Mouse (Mus musculus): ENCODE results near the gene Fbxo34.

DNA sequence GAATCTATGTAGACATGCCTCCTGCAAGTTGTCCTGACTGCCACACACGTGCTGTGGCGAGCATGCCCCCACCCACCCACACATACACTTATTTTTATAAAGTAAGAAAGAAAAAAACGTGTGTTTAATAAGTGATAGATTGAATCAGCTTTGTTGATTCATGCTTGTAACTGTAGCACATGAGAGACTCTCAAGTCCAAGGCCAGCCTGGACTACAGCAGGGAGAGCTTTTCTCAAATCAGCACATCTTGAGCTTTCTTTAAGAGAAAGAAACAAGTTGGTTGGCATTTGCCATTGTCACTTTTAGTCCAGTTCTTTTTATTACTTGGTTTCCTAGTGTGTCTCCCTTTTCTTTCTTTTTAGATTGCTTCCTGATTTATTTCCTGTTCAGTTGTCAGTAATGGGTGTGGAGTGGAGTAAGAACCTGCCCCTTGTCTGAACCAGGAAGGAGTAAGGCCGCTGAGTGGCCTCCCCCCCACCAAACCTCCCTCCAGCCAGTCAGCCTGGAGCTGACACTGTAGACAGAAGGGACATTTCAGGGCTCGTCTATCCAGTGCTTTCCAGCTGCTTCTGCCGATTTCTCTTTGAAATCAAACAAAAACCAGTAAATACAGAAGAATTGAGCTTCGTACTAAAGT, 64.7 kb downstream of the Fbxo34 start:
- TF ChIP-seq CTCF (IDR thresholded peaks at IDR 0.05; ENCODE audit: insufficient read depth, low read length) (no peak), POLR2A (IDR thresholded peaks at IDR 0.05; ENCODE audit: borderline replicate concordance, extremely low read depth, low read depth, low read length) (peak; percentile 42; the same call in 1 of the 2 replicates)

Measured in lung, adult 2 months (tissue).